Mouse (Mus musculus) urinary bladder, postnatal 10 days (tissue): Measurements from ENCODE around the gene Slc38a11.

Experiments used
- DNase-seq: peaks from one replicate; pipeline ENCODE4 v3.0.0; 2022; ENCODE audit warnings: low spot score

Gene Slc38a11

DNA sequence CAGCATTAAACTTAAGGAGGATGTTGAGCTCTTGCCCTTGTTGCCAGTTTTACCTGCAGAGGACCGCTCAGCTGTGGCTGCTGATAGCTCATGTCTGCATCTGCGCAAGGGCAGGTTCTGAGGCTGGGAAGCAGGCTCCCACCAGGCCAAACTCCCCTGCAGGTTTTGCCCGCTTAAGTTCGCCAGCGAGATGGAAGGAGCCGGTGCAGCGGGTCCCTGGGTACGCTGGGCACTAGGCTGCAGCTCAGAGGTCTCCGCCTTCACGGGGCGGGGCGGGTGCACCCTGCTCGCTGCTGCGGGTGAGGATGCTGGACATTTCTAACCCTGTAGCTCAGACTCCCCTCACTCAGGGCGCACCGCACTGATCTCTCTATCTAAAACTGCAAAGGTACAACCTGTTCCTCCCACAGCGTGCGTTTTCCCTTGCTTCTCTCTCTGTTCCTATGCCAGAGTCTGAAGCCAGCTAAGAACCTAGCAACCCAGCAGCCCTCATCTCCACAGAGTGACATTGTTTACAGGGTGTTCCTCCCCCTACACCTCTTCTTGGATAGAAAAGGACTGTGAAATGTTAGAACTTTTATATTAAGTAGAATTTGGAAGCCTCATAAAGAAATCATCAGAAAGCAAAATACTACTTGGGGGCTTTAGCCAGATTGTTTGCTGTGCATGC is at the start of gene Slc38a11:
Gene Slc38a11, minus strand, starts transcription at position 207 of the 670 bp plus-strand sequence.
- no peak for DNase-seq

DNA sequence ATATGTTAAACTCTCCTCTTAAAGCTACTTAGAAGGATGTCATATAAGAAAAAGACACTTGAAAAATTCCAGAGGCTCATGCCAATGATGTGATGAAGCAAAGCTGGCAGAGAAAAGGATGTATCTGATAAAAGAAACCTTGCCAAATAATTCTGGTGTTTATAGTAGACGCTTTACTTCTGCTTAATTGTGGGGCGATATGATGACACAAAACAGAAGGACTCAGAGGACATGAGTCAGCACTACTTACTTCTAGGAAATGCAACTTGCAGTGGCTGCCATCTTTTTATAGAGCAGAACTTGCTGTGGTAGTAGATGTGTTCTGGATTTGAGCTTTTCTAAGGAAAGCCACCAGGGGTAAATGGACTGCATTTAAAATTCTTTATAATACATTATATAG is 43.3 kb upstream of the Slc38a11 start:
- no peak for DNase-seq

DNA sequence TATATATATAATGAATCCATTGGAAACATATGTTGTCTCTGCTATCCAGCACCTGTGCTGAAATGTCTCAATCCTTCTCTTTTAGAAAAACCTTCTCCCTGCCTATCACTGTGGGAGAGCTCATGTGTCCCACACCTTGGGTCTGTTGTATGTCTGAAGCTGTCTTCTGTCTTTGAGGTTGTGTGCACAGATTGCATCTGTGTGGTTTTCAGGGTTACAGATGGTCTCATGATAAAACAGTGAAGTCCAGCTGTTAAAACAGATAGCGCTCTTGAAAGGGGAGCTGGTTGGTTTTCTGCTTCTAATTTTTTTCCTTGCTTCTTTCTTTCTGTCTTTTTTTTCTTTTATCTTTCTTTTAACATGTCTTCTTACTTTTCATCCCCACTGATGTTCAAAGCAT is 41.6 kb upstream of the Slc38a11 start:
- DNase-seq, result no peak

DNA sequence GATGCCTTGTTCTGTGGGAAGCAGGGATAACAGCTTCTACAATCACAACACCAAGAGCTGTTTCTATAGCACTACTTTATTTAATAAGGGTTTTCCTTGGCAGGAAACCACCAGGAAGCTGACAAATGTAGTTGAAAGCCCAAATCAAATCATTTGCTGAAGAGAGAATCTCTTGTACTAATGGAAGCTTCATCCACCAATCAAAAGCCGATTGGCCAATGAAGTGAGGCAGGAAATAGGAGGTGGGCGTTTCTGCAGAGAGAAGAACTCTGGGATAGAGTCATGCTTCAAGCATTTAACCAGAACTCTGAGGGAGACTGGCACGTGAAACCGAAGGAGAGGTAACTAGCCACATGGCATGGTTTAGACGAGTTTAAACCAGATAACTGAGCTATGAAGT is 38.2 kb upstream of the Slc38a11 start:
- DNase-seq, result no peak

DNA sequence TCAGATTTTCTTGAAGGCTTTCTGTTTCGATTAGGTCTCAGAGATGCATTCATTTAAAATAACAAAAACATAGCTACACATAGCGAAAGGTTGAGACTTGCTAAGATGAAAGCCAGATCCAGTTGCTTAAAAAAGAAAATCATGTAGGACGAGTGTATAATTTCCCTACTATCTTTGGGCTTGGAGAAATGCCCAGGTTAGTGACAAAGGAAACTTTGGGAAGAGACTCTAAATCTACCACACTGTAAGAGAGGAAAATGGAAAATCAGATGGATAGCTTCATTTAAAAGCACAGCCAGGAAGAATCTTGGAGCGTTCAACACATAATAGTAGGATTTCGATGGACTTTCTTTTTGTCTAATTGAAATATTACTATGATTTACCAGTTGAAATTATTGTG is 36.1 kb upstream of the Slc38a11 start:
- no peak for DNase-seq

DNA sequence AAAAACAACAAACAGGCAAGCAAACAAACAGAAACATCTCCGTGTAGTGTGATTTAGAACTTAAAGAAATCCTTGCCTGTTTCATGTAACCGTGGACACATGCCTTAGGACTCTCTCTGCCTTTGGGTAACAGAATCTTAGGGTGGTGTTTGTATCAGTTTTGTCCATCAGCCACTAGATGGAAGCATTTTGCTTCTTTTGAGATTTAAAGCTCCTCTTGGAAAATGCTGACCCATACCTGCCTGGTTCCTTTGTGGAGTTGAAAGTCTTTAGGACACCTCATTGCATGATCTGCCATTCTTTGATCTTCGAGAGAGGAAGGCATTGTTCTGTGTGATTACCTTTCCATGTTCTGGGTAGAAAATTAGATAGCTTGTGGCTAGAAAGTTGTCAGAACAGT is 32.3 kb upstream of the Slc38a11 start:
- no peak for DNase-seq

DNA sequence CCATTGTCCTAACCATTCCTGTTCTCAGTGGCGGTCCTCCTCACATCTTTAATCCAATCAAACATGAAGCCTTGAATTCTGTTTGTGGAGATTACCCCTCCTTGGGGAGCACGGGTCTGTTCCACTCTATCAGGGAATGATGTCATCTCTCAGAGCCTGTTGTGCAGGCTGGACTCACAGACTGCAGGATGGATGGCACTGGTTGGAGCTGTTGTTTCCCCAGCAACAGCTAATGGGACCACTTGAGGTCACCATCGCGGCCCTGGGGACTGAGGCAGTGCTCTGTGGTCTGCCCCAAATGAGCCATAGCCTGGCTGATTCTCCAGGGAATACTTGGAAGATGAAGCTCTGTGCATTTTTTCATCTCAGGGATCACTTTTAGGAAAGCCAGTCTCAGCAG is 29.2 kb upstream of the Slc38a11 start:
- no peak for DNase-seq

DNA sequence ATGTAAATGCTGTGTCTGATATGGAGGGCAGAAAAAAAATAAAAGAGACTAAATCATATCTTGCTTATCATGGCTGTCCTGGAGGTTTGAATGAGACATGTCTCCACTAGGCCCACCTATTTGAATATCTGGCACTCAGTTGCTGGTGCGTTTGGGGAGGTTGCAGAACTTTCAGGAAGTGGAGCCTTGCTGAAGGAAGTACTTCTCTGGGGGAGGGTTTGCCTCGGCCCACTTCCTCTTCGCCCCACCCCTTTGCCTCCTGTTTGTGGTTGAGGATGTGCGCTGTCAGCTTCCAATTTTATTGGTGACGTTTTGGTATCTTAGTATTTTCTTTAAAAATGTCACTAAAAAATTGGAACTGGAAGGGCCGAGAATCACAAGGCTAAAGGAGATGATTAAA is 27.5 kb upstream of the Slc38a11 start:
- no peak for DNase-seq

DNA sequence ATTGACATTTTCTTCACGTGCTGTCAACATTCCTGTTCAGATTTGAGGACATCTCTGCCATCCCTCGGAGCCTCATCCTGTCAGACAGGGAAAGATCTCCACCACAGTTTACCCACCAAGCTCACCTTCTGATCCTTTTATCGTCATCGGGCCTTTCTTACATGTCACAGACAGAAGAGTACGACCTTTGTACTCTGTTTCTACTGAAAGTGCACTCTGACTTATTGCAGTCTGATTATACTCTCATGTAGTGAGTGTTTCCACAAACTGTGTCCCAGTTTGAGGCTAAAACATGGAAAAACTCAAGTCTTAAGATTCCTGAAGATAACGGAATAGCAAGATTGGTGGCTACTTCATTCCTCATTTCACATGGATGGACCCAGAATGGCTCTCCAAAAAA is 21.0 kb upstream of the Slc38a11 start:
- DNase-seq, result no peak

DNA sequence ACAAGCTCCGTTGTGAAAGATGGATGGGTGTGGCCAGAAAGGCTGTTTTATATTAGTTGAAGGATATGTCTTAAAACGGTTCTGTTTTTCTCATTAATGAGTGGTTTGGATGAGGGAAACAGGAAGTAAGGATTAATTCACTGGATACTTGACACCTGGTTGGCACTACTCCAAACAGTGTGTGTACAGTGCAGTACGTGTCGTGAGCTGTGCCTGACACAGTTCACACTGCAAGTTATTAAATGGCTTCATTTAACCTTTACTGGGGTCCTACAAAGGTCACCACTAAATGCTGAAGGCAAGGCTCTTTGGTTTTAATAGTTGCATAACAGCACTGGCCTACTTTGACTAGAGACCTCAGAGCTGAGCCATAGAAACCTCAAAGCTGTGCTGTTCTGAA is 18.7 kb upstream of the Slc38a11 start:
- no peak for DNase-seq

DNA sequence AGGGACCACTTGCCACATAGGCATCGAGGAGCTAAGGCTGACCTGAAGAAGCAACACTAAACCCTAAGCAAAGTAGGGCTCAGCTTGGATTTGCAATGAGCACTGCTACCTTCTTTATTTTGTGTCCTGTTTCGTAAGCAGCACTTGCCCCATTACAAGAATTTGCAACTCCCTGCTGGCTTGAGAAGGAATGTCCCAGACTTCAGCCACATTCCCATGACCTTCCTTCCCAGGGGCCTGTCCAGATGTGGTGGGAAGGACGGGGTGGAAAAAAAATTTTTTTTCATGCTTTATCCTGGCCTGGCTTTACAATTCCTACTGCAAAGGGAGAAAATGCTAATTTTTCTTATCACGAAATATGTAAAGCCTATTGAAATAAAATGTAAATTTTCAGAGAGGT is 14.6 kb upstream of the Slc38a11 start:
- DNase-seq, result no peak

DNA sequence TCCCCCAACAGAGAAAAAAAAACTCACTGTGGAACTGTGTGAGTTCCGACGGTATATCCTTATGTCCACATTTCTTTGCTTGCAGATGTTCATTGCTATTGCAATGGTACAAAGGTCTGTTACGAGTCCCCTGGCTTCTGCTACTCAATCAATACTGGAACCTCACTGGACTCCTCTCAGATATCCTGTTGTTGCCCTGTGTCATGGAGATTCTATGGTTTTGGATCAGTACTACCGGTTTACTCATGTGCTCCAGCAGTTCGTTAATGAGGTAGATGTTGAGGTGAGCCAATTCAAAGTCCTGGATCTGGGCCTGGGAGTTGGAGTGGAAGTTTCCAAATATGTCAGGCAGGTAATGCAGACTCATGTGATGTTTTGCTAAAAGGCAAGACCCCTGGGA is 10.6 kb upstream of the Slc38a11 start:
- no peak for DNase-seq

DNA sequence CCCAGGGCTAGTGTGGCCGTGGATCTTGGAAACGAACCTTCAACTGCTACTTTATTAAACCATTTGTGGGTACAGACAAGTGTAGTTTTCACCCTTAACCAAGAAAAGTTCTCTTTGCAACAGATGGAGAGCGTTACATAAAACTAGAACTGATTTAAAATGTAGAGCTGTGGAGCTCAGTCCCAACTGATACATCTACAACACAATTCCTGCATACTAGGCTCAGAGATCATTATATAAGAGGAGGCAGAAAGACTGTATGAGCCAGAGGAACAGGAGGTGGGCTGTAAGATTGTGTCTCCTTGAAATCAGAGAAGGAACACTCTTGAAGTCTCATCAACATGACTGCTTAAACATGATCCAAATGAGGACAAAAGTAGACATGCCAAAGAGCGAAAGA is 9.2 kb upstream of the Slc38a11 start:
- no peak for DNase-seq

DNA sequence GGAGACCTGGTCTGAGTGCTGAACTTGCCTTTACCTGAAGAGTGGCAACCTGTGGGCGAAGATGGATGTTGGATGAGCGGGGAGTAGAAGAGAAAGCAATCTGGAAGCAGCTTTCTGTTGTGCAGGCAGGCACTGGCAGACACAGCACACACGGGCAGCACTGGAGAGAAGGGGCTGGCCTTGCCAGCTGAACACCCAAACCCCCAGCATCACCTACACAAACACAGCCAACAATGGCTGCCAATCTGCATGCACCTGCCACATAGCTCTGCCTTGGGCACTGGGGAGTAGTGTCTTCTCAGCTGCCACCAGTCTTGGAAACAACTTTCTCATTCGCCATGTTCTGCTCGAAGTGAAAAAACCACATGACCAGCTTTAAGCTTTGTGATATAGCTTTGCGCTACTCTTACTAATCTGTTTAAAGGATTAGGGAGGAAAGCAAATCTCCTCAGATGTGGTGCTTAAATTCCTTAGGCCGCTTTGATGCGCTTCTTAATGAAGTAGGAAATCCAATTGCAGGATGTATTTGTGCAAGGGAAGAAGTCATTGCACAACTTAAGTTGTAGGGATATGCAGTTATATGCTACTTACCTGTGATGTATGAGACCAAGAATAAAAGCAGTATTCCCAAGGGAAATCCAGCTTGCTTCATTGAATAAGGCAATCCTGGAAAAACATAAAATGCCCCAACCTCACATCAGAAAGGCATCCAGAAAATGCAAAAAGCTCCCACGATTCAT is 2.9 kb downstream of the Slc38a11 start:
- DNase-seq, result no peak

DNA sequence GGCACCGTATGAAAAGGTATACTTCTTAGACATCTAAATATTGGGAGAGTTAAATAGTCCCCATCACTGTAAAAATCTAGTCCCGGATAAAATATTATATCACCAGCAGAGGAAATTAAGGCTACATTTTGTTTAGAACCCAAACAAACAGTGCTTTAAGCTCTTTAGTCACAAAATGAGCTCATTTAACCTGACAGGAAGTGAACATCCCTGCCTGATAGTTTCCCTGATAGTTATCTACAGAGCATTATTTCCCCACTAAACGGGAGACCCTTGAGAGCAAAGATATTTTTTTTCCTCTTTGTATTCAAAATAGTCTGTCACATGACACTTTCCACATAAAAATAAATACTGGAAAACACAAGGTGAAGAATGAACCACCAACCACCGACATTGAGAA is 16.5 kb downstream of the Slc38a11 start:
- DNase-seq, result no peak

DNA sequence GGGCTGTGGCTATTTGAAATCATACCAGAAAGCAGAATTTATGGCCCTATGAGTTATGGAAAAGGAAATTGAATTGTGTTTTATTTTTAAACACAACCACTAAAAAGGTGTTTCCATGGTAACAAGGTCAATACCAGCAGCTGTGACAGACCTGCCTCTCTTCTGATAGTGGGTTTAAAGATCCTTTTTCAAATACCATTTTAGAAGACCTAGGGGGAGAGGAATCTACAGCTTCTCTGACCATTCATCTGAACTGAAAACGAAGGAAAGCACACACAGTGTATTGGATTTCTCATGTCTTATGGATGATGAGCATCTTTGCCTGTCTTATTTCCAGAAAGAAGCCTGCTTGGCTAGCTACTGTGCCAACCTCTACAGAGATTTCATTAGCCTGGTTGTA is 16.9 kb downstream of the Slc38a11 start:
- DNase-seq, result no peak

DNA sequence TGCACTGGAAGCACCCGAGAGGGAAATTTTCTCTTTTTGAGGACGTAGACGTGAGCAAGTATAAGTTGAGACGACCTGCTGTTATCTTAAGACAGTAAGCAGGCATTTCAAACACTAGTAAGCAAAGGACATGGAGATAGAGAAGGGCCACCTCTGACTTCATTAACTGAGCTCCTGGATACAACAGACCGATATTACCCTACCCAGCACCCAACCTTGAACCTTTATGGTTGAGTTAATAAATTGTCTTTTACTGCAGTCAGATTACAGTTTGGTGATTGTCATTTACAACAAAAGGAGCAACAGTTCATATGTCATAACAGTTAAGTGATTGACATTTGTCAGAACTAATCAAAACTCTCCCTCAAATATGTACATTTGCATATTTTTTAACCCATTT is 17.8 kb downstream of the Slc38a11 start:
- no peak for DNase-seq

DNA sequence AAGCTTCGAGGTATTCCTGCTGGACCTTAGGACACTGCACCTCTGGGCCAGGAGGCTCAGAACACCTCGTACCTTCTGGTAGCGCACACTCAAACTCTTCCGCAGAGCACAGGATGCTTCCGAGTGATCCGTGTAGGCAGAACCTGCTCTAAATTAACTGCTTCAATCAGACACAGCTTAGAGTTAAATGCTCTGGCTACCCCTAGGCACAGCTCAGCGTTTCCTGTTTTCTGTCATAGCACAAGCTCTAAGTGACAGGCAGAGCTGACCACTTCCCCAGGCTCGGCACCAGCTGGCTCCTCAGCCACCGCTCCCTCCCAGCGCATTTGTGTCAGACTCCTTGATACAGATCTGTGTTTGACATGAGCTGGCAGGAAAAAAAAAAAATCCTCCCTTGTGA is 21.8 kb downstream of the Slc38a11 start:
- DNase-seq, result no peak

DNA sequence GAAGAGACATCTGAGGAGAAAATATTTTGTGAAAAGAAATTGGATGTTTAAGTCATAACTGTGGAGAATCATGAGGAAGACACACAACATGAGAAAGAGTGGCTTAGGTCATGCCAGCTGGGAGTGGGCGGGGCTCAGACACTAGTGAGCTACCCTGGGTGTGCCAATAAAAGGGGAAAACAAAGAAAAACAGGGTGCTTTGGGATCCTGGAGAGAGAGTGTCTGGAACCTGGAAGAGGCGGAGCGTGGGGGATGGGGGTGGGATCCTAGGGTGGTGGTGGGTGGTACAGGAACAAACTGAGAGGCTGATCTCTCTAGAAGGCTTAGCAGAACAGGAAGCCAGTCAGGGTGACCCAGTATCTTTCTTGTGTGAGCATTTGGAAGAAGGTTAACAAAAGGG is 23.0 kb downstream of the Slc38a11 start:
- no peak for DNase-seq

DNA sequence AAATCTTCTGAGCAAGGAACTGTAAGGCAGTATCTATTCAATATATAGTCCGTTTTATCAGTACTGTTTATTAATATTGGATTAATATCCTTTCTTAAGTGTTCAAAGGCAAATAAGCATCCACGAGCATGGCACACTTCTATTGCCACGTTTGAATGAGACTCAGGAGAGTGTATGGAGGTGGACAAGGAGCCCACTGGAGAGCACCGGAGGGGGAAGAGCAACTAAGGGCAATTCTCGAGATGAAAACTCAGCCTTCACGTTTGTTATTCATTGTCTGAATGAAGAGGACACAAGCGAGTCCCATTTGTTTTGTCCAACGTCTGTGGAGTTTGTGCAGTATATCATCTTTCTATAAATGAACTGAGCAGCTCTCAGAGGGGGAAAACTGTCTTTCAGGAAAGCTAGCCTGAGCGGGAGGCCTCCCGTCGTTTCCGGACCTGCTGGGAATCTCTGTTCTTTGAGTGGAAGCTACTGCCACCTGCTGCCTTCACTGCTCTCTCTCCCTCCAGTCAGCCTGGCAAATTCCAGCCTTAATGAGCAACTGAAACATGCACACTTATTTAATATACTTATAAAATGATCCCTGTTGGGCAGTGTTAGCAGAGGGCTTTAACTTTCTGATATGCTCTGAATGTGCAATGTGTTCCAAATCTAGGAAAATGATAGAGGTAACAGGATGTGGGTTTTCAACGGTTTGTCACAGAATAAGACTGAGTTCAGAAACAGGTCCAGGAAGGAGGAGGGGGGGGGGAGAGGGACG is 26.3 kb downstream of the Slc38a11 start:
- DNase-seq, result no peak

DNA sequence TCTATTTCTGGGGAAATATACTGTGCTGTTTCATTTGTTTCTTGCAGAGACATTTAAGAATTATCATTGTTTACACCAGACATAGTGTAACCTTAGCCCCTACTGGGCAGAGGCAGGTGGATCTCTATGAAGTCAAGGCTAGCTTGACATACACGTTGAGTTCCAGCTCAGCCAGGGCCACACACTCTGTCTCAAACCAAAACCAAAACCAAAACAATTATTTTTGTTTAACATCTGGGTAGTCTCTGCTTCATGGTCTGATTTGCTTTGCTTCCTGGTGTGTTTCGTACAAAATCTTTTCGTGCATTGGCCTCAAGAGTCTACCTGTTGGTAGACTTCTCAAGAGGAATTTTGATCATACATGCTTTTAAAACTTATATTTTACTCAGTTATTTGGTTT is 27.2 kb downstream of the Slc38a11 start:
- no peak for DNase-seq

DNA sequence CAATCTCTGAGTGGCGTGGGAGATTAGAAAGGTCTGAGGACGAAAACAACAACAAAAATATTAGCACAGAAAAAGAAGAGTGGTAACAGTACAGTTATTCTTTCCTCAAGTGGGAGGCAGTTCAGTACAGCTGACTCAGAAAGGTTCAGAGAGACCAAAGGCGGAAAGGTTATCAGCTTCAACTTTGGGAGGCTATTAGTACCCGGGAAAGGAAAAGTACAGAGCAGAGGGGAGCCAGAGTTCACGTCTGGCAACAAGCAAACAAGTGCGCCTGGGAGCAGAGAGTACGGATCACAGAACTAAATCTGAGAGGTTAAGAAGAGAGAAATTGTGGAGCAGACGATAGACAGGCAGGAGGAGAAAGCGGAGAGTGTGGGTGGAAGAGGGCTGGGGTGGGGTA is 29.7 kb downstream of the Slc38a11 start:
- DNase-seq, result no peak

DNA sequence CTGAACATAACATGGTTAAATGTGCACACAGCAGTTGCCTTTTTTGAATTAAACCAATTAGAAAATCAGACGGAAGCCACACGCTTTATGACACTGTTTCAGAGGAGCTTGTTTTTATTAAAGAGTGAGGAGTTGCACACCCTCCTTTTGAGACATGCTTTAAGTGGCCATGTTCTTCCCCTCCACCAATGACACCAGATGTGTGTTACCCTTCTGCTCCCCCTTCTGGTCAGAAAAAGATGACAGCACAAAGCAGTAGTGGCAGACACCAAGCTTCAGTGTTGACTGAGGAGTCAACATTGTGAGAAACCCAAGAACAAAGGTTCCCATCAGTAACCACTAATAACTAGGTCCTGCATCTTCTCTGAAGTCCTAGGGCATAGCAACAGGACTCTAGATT is 32.5 kb downstream of the Slc38a11 start:
- no peak for DNase-seq
